Mouse (Mus musculus): ENCODE results near the gene Olfr319. TPM values are rescaled to one million over a fixed set of nuclear protein-coding genes. Genes with fewer than 3 reads are reported as not detected.
"Not testable (repeated sequence)": the region's sequence is repeated elsewhere in the genome, so short reads cannot be mapped to it uniquely, and the experiment has no call there.

Olfr319 gene
- total RNA-seq (2014; fragmentation: Nextera tagmentation) (not detected in 2 replicates), total RNA-seq (2017) (not detected in 2 replicates)

DNA sequence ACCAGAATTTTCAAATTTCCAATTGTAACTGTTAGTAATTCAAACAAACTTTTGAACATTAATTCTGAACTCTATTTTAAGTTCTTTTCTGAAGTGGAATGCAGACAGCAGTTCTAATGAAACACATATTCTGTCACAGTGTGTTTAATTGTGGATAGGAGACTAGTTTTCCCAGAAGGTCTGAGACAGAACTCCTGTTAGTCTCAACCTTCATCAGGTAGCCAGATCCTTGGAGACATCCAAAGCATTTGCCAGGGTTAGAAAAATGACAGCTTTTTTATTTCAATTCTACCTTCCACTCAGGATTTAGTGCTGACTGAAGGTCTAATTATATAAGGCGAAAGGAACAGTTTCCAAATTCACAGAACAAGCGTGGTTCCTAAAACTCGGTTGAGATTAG lies at the start of gene Olfr319:
TSS of gene Olfr319 (plus strand) at position 301 of the 400 bp plus-strand sequence.
- ATAC-seq (replicated peaks; ENCODE audit: low FRiP score, low TSS enrichment, poor library complexity, severe bottlenecking): no peak

DNA sequence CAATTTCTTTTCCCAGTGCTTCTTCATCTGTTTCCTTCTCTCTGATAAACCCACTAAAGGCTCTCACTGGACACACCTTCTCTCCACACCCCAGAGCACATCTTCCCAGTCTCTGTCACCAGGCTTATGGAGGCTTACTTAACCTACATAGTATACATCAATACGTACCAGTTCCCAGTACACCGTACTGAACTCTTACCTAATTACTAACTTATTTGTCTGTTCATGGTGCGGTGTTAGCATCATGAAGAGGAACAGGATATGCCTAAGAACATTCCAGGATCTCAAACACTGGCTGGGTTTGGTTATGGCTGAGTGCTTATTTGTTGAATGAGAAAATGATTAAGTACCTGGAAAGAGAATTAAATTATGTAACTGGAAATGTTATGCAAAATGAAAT lies 43.8 kb upstream of the Olfr319 start:
- no peak for ATAC-seq (replicated peaks; ENCODE audit: low FRiP score, low TSS enrichment, poor library complexity, severe bottlenecking)

DNA sequence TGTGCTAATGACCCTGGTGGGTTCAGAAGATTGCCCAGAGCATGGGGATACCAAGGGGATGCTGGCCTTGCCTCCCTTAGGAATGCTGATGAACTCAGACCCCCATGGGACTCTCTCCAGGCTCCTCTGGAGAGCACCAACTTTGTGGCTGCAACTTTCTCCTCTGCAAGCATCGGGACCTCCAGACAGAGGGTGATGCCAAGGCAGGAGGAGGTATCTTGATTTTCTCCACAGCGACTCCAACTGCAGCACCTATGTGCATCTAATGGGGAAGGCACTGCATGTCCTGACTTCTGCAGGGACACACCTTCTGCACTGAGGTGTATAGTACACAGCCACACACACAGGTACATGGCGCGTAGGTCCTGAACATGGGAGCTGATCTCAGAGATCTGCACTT lies 40.4 kb upstream of the Olfr319 start, which contains the start of gene Olfr322:
TSS of gene Olfr322 (plus strand) at position 187 of the 400 bp plus-strand sequence.
- no peak for ATAC-seq (replicated peaks; ENCODE audit: low FRiP score, low TSS enrichment, poor library complexity, severe bottlenecking)

DNA sequence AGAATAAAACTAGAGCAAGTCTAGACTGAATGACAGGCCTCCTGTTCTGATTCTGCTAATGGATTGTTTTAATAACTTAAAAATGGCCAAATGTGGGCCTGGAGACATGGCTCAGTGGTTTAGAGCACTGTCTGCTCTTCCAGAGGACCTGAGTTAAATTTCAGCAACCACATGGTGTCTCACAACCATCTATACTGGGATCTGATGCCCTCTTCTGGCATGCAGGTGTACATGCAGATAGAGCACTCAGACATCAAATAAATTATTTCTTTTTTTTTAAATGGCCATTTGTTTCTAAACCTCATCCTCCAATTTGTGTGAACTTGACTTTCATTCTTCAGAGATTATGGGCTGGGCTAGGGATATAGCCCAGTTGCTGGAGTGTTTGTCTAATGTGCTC lies 29.7 kb upstream of the Olfr319 start:
- ATAC-seq (replicated peaks; ENCODE audit: low FRiP score, low TSS enrichment, poor library complexity, severe bottlenecking): no peak

DNA sequence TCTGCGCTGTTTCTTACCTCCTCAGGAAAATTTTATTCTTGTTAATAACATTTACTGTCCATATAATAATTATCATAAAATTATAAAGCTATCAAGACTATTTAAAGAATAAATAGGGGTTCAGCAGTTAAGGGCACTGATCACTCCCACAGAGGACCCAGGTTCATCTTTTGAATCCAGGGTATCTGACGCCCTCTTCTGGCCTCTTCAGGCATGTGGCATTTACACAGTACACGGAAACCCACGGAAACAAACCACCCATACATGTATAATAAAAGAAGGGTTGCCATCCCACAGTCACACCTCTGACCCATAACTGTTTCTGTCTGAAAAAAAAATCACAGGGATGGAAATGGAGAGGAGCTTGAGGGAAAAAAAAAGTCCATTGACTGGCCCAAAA lies 27.1 kb upstream of the Olfr319 start:
- ATAC-seq (replicated peaks; ENCODE audit: low FRiP score, low TSS enrichment, poor library complexity, severe bottlenecking): no peak

DNA sequence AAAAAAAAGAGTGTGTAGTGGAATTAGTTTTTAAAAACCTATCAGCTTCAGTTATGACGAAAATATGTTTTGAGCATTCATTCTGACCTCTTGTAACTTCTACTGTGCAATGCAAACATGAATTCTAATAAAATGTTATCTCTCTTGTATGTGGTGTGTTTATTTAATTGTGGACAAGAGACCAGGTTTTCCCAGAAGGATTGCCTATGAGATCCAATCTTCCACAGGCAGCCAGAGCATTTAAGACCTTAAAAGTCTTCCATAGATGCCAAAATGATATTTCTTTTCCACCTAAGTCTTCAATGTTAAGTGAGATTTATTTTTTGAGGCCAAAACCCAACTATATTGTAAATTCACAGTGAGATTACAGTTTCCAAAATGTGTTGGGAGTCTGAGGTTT lies 18.2 kb upstream of the Olfr319 start, which contains the start of gene Olfr320:
TSS of gene Olfr320 (plus strand) at position 301 of the 400 bp plus-strand sequence.
- ATAC-seq (replicated peaks; ENCODE audit: low FRiP score, low TSS enrichment, poor library complexity, severe bottlenecking): no peak

DNA sequence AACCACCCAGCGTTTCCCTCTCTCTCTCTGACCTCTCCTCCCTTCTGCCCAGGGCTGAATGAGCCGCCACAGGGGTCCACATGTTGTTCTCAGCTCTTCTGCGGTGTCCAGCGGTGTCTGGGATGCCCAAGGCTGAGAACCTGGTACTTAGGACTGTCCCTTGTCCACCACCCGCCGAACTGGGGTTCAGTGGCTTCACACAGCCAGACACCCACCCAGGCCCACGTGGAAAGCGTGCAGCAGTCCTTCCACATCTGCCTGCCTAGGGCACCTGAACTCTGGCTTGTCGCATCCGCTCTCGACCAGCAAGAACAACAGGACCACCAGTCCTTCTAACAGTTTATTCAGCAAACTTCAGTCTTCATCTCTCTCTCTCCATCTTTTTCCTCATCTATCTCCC lies 10.1 kb downstream of the Olfr319 start:
- no peak for ATAC-seq (replicated peaks; ENCODE audit: low FRiP score, low TSS enrichment, poor library complexity, severe bottlenecking)

DNA sequence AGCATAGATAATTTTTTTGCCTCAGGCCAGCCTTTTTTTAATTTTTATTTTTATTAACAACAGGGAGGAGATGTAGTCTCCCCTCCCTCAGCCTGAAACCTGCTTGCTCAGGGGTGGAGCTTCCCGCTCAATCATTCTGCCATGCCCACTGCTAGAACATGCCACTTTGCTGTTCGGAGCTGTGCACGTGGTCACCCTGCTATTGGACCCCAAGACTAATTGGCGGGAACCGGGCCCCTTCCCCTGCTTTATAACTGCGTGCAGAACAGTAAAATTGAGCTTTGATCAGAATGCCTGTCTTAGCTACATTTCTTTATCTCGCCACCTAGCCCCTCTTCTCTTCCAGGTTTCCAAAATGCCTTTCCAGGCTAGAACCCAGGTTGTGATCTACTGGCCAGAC lies 18.8 kb downstream of the Olfr319 start:
- ATAC-seq (replicated peaks; ENCODE audit: low FRiP score, low TSS enrichment, poor library complexity, severe bottlenecking): not testable (repeated sequence)

DNA sequence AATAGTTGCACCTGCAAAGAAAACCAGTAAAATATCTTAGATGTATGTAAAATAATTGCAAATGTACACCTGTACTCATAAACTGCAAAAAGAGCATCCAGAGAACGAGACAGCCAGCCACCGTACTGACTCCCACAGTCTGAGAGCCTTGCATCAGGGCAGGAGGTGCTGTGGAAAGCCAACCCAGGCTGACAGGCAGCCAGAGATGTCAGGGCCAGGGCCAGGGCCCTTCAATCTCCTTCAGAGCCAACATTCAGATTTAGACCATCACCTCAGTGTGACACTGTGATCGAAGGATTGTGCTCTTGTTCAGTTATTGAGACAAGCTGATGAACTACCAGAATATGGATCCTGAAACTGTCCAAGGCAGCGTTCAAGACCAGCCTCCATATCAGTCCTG lies 20.7 kb downstream of the Olfr319 start:
- no peak for ATAC-seq (replicated peaks; ENCODE audit: low FRiP score, low TSS enrichment, poor library complexity, severe bottlenecking)

DNA sequence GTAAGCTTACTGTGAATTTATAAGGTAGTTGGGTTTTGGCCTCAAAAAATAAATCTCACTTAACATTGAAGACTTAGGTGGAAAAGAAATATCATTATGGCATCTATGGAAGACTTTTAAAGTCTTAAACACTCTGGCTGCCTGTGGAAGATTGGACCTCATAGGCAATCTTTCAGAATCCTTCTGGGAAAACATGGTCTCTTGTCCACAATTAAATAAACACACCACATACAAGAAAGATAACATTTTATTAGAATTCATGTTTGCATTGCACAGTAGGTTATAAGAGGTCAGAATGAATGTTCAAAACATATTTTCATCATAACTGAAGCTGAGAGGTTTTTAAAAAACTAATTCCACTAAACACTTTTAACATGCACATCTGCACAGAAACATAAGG lies 25.0 kb downstream of the Olfr319 start, which contains the start of gene Olfr318:
TSS of gene Olfr318 (minus strand) at position 101 of the 400 bp plus-strand sequence.
- ATAC-seq (replicated peaks; ENCODE audit: low FRiP score, low TSS enrichment, poor library complexity, severe bottlenecking): no peak

DNA sequence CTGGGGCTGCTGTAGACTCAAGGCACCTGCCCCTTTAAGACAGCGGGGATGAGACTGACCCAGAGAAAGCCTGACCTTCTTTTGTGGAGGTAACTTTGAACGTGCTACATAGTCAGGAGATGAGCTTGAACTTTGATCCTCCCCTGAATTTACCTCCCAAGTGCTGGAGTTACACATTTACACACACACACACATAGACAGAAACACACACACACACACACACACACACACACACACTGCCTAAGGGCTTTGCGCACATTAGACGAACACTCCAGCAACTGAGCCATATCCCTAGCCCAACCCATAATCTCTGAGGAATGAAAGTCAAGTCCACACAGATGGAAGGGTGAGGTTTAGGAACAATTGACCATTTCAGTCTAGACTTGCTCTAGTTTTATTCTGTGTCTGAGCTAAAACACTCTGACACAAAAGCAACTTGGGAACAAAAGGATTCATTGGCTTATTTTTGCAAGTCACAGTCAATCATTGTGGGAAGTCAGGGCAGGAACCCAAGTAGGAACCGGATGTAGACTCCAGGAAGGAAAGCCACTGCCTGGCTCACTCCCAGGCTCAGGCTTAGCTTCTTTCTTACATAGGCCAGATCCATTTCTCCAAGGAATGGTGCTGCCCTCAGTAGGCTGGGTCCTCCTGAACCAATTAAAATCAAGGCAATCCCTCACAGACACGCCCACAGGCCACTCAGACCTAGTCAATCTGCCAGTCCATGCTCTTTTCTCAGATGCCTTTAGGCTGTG lies 29.1 kb downstream of the Olfr319 start:
- ATAC-seq (replicated peaks; ENCODE audit: low FRiP score, low TSS enrichment, poor library complexity, severe bottlenecking): not testable (repeated sequence)

DNA sequence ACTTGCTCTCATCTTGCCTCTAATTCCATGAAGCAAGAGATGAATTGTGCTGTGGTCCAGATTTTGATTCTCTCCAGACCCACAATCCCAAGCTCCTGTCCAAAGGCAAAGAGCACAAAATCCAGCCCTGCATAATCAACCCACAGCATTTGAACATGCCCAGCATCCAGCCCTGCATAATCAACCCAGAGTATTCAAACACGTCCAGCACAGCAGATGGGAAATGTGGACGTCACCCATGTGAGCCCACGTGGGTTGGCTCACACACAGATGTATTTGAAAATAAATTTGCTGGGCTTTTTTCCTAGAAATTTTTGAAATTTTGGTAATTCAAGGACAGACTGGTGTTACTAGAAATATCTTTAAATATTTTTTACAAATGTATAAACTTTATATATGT lies 34.4 kb downstream of the Olfr319 start:
- ATAC-seq (replicated peaks; ENCODE audit: low FRiP score, low TSS enrichment, poor library complexity, severe bottlenecking): no peak

DNA sequence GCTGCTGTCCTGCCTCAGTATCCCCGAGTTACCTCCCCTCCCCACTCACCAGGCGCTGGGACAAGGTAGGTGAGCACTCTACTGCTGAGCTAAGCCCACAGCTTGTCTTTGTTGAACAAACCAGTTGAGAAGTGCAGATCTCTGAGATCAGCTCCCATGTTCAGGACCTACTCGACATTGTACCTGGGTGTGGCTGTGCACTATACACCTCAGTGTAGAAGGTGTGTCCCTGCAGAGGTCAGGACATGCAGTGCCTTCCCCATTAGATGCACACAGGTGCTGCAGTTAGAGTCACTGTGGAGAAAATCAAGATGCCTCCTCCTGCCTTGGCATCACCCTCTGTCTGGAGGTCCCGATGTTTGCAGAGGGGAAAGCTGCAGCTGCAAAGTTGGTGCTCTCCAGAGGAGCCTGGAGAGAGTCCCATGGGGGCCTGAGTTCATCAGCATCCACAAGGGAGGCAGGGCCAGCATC lies 39.9 kb downstream of the Olfr319 start, which contains the start of gene Olfr317:
TSS of gene Olfr317 (minus strand) at position 421 of the 471 bp plus-strand sequence.
- no peak for ATAC-seq (replicated peaks; ENCODE audit: low FRiP score, low TSS enrichment, poor library complexity, severe bottlenecking)

DNA sequence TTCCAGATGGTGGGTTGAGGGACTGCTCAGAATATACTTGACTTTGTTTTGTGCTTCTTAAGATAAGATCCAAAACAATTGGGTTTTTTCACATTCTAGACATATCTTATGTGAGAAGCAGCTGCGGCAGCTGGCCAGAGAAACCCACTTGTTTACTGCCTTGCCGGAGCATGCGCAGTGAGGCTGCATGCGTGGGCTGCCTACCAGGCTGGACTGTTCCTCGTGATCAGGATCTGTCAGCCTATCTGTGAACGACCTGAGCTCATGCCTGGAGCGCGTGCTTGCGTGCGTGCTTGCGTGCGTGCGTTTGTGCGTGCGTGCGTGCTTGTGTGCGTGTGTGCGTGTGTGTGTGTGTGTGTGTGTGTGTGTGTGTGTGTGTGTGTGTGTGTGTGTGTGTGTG lies 52.1 kb downstream of the Olfr319 start:
- ATAC-seq (replicated peaks; ENCODE audit: low FRiP score, low TSS enrichment, poor library complexity, severe bottlenecking): not testable (repeated sequence)

DNA sequence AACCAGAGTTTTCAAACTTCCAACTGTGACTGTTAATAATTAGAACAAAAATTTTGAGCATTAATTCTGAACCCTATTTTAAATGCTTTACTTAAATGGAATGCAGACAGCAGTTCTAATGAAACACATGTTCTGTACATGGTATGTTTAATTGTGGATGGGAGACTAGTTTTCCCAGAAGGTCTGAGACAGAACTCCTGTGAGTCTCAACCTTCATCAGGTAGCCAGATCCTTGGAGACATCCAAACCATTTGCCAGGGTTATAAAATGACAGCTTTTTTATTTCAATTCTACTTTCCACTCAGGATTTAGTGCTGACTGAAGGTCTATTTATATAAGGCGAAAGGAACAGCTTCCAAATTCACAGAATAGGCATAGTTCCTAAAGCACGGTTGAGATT lies 53.5 kb downstream of the Olfr319 start, which contains the start of gene Olfr316:
TSS of gene Olfr316 (plus strand) at position 301 of the 400 bp plus-strand sequence.
- no peak for ATAC-seq (replicated peaks; ENCODE audit: low FRiP score, low TSS enrichment, poor library complexity, severe bottlenecking)

Other genes with a start within 250 kb of the Olfr319 start
- gene Lypd9, start 246.2 kb upstream of the Olfr319 start, total RNA-seq (2014; fragmentation: Nextera tagmentation): not detected in 2 replicates
- gene Lypd9, start 246.2 kb upstream of the Olfr319 start, total RNA-seq (2017): not detected in 2 replicates
- not detected in 2 replicates for gene Olfr30, start 236.9 kb upstream of the Olfr319 start, total RNA-seq (2014; fragmentation: Nextera tagmentation)
- not detected in 2 replicates for gene Olfr30, start 236.9 kb upstream of the Olfr319 start, total RNA-seq (2017)
- gene Olfr332, start 206.6 kb upstream of the Olfr319 start, total RNA-seq (2014; fragmentation: Nextera tagmentation): not detected in 2 replicates
- not detected in 2 replicates for gene Olfr332, start 206.6 kb upstream of the Olfr319 start, total RNA-seq (2017)
- gene Olfr331, start 196.6 kb upstream of the Olfr319 start, total RNA-seq (2014; fragmentation: Nextera tagmentation): not detected in 2 replicates
- gene Olfr331, start 196.6 kb upstream of the Olfr319 start, total RNA-seq (2017): not detected in 2 replicates
- gene Olfr330, start 164.3 kb upstream of the Olfr319 start, total RNA-seq (2014; fragmentation: Nextera tagmentation): not detected in 2 replicates
- gene Olfr330, start 164.3 kb upstream of the Olfr319 start, total RNA-seq (2017): not detected in 2 replicates
- gene Olfr329-ps, start 152.7 kb upstream of the Olfr319 start, total RNA-seq (2014; fragmentation: Nextera tagmentation): not detected in 2 replicates
- gene Olfr329-ps, start 152.7 kb upstream of the Olfr319 start, total RNA-seq (2017): not detected in 2 replicates
- gene Olfr328, start 143.5 kb upstream of the Olfr319 start, total RNA-seq (2014; fragmentation: Nextera tagmentation): not detected in 2 replicates
- gene Olfr328, start 143.5 kb upstream of the Olfr319 start, total RNA-seq (2017): not detected in 2 replicates
- not detected in 2 replicates for gene Olfr224, start 128.6 kb upstream of the Olfr319 start, total RNA-seq (2014; fragmentation: Nextera tagmentation)
- not detected in 2 replicates for gene Olfr224, start 128.6 kb upstream of the Olfr319 start, total RNA-seq (2017)
- gene Olfr325, start 121.4 kb upstream of the Olfr319 start, total RNA-seq (2014; fragmentation: Nextera tagmentation): not detected in 2 replicates
- gene Olfr325, start 121.4 kb upstream of the Olfr319 start, total RNA-seq (2017): not detected in 2 replicates
- gene Olfr324, start 104.0 kb upstream of the Olfr319 start, total RNA-seq (2014; fragmentation: Nextera tagmentation): not detected in 2 replicates
- gene Olfr324, start 104.0 kb upstream of the Olfr319 start, total RNA-seq (2017): not detected in 2 replicates
- gene 2210407C18Rik, start 83.1 kb upstream of the Olfr319 start, total RNA-seq (2014; fragmentation: Nextera tagmentation): not detected in 2 replicates
- not detected in 2 replicates for gene 2210407C18Rik, start 83.1 kb upstream of the Olfr319 start, total RNA-seq (2017)
- not detected in 2 replicates for gene Olfr323, start 68.7 kb upstream of the Olfr319 start, total RNA-seq (2014; fragmentation: Nextera tagmentation)
- not detected in 2 replicates for gene Olfr323, start 68.7 kb upstream of the Olfr319 start, total RNA-seq (2017)
- gene Trim58, start 58.7 kb upstream of the Olfr319 start, total RNA-seq (2014; fragmentation: Nextera tagmentation): 10.9 and 13.2 TPM in 2 replicates
- gene Trim58, start 58.7 kb upstream of the Olfr319 start, total RNA-seq (2017): 5.3 and 8.0 TPM in 2 replicates
- not detected in 2 replicates for gene Olfr322, start 40.4 kb upstream of the Olfr319 start, total RNA-seq (2014; fragmentation: Nextera tagmentation)
- 0.15 TPM in 1 of 2 replicates, not detected in the other for gene Olfr322, start 40.4 kb upstream of the Olfr319 start, total RNA-seq (2017)
- gene Olfr320, start 18.1 kb upstream of the Olfr319 start, total RNA-seq (2014; fragmentation: Nextera tagmentation): not detected in 2 replicates
- not detected in 2 replicates for gene Olfr320, start 18.1 kb upstream of the Olfr319 start, total RNA-seq (2017)
- gene Olfr318, start 24.9 kb downstream of the Olfr319 start, total RNA-seq (2014; fragmentation: Nextera tagmentation): not detected in 2 replicates
- not detected in 2 replicates for gene Olfr318, start 24.9 kb downstream of the Olfr319 start, total RNA-seq (2017)
- not detected in 2 replicates for gene Olfr317, start 40.0 kb downstream of the Olfr319 start, total RNA-seq (2014; fragmentation: Nextera tagmentation)
- gene Olfr317, start 40.0 kb downstream of the Olfr319 start, total RNA-seq (2017): not detected in 2 replicates
- gene Olfr316, start 53.6 kb downstream of the Olfr319 start, total RNA-seq (2014; fragmentation: Nextera tagmentation): not detected in 2 replicates
- gene Olfr316, start 53.6 kb downstream of the Olfr319 start, total RNA-seq (2017): not detected in 2 replicates
- not detected in 2 replicates for gene Olfr315, start 74.0 kb downstream of the Olfr319 start, total RNA-seq (2014; fragmentation: Nextera tagmentation)
- gene Olfr315, start 74.0 kb downstream of the Olfr319 start, total RNA-seq (2017): not detected in 2 replicates
- gene Olfr314, start 83.8 kb downstream of the Olfr319 start, total RNA-seq (2014; fragmentation: Nextera tagmentation): not detected in 2 replicates
- gene Olfr314, start 83.8 kb downstream of the Olfr319 start, total RNA-seq (2017): not detected in 2 replicates
- gene Fam183b, start 102.8 kb downstream of the Olfr319 start, total RNA-seq (2014; fragmentation: Nextera tagmentation): not detected in 2 replicates
- gene Fam183b, start 102.8 kb downstream of the Olfr319 start, total RNA-seq (2017): not detected in 2 replicates
- not detected in 2 replicates for gene Olfr313, start 115.8 kb downstream of the Olfr319 start, total RNA-seq (2014; fragmentation: Nextera tagmentation)
- not detected in 2 replicates for gene Olfr313, start 115.8 kb downstream of the Olfr319 start, total RNA-seq (2017)
- gene Olfr312, start 130.1 kb downstream of the Olfr319 start, total RNA-seq (2014; fragmentation: Nextera tagmentation): not detected in 2 replicates
- not detected in 2 replicates for gene Olfr312, start 130.1 kb downstream of the Olfr319 start, total RNA-seq (2017)
- gene Olfr311, start 140.1 kb downstream of the Olfr319 start, total RNA-seq (2014; fragmentation: Nextera tagmentation): not detected in 2 replicates
- not detected in 2 replicates for gene Olfr311, start 140.1 kb downstream of the Olfr319 start, total RNA-seq (2017)
- 3.4 and 6.6 TPM in 2 replicates for gene Gm12258, start 148.0 kb downstream of the Olfr319 start, total RNA-seq (2014; fragmentation: Nextera tagmentation)
- gene Gm12258, start 148.0 kb downstream of the Olfr319 start, total RNA-seq (2017): 0.75 and 7.4 TPM in 2 replicates
- gene 2810021J22Rik, start 168.1 kb downstream of the Olfr319 start, total RNA-seq (2014; fragmentation: Nextera tagmentation): 4.5 and 7.1 TPM in 2 replicates
- gene 2810021J22Rik, start 168.1 kb downstream of the Olfr319 start, total RNA-seq (2017): 3.5 and 4.9 TPM in 2 replicates
- 19.2 and 24.5 TPM in 2 replicates for gene Zfp39, start 205.1 kb downstream of the Olfr319 start, total RNA-seq (2014; fragmentation: Nextera tagmentation)
- 18.3 and 20.5 TPM in 2 replicates for gene Zfp39, start 205.1 kb downstream of the Olfr319 start, total RNA-seq (2017)
- gene Btnl10, start 218.7 kb downstream of the Olfr319 start, total RNA-seq (2014; fragmentation: Nextera tagmentation): 34.1 and 34.2 TPM in 2 replicates
- 11.5 and 18.8 TPM in 2 replicates for gene Btnl10, start 218.7 kb downstream of the Olfr319 start, total RNA-seq (2017)
- 115 and 146 TPM in 2 replicates for gene Rnf187, start 239.8 kb downstream of the Olfr319 start, total RNA-seq (2014; fragmentation: Nextera tagmentation)
- gene Rnf187, start 239.8 kb downstream of the Olfr319 start, total RNA-seq (2017): 101 and 108 TPM in 2 replicates
- 21.1 and 27.6 TPM in 2 replicates for gene Hist3h2ba, start 249.8 kb downstream of the Olfr319 start, total RNA-seq (2014; fragmentation: Nextera tagmentation)
- 6.3 and 6.5 TPM in 2 replicates for gene Hist3h2ba, start 249.8 kb downstream of the Olfr319 start, total RNA-seq (2017)